Mouse (Mus musculus): ENCODE measurements around the gene Slc2a13. TPM values are rescaled to one million over a fixed set of nuclear protein-coding genes. Genes with fewer than 3 reads are reported as not detected.

Slc2a13 gene
- polyA plus RNA-seq, 1 experiment from 2014 or later, result 1.9 TPM

DNA sequence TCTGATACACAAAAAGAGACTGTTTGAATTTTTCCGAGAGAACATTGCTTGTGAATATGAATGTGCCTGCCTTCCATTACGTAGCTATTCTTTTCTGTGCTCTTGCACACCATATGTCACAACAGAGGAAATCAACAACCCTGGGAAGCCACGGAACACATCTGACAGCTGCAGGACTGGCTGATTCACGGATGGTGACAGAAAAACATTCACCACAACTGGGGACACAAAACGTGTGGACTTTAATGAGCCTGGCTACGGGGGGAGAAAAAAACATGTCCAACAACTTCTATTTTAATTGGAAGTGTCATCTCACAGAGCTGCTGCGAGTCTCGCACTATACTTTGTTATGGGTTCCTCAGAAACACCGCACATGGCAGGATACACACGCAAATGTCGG is 196.0 kb downstream of the Slc2a13 start:
- DNase-seq (ENCODE audit: low spot score), result no peak

DNA sequence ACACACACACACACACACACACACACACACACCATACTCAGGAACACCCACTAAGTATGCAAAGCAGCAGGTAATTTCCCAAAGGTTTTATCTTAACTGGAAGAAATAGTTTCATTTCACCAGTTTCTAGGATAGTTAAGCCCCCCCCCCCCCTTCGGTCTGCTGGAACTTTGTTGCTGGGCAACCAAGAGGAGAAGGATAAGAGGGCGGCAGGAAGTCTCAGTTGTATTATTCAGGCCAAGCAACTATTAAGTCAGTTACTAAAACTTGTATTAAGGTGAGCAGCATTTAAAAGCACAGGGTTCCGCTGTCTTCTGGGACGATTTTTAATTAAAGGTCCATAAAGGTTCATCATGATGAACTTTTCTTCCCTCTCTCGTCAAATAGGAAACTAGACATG is 198.6 kb downstream of the Slc2a13 start:
- DNase-seq (ENCODE audit: low spot score), result no peak

DNA sequence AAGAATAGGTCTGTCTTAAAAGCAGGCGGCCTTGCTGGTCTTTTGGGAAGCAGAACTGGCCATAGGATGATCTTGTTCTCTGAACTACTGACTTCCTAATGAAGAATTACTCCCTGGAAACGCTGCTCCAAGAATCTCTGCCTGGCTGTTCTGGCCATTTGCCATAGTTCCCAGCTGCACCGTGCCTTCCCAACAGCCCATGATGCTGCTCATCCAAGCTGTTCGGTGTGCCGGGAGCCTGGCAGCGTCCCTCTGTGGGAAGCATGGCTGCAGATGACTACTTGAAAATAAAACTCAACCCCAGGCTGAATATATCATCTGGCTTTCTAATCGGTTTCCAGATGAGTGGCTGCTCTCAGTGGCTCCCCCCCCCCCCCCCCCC is 199.9 kb downstream of the Slc2a13 start:
- DNase-seq (ENCODE audit: low spot score), result no peak

DNA sequence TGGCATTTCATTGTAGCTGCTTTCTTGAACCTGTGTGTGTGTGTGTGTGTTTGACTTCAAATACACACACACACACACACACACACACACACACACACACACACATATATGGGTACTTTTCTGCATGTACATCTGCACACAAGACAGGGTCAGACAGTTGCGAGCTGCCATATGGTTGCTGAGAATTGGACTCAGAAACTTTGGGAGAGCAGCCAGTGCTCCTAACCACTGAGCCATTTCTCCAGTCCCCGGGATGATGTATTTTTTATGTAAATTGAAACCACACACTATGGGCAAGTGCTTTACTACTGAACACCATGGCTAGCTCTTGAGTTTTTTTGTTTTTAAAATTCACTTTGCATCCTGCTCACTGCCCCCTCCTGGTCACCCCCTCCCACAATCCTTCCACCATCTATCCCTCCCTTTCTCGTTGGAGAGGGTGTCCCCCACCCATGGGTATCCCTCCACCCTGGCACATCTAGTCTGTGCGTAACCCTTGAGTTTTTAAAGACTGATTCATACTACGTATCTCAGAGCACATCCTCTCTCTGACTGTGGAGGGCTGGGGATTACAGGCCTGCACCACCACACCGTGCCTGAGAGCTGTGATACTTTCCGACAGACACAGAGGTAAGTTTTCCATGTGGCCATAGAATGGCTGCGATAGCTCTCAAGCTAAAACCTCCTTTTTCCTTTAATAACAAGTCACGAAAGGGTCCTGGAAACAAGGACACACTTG is 200.4 kb downstream of the Slc2a13 start:
- no peak for DNase-seq (ENCODE audit: low spot score)

DNA sequence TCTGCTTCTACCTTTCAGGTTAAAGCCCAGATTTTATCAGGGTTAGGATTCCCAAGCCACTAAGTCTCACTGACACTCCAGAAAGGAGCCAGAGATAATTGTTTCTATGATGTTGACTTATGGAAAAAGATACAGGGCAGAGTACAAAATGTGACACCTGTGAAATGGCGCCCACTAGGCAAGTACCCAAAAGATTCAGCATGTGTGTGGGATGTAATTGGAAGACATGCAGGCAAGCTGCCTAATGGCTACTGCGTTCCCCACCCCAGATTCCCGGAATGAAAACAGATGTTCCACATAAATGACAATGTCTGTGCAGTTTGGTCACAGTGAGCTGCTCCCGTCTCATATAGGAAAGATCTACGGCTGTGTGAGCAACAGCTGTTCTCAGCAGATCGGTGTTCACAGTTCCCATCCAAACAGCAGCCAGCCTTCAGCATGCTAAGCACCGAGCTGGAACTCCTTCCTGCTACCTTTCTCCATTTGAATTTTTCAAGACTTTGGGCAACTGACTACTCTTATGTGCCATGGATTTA is 201.1 kb downstream of the Slc2a13 start:
- DNase-seq (ENCODE audit: low spot score), result no peak

DNA sequence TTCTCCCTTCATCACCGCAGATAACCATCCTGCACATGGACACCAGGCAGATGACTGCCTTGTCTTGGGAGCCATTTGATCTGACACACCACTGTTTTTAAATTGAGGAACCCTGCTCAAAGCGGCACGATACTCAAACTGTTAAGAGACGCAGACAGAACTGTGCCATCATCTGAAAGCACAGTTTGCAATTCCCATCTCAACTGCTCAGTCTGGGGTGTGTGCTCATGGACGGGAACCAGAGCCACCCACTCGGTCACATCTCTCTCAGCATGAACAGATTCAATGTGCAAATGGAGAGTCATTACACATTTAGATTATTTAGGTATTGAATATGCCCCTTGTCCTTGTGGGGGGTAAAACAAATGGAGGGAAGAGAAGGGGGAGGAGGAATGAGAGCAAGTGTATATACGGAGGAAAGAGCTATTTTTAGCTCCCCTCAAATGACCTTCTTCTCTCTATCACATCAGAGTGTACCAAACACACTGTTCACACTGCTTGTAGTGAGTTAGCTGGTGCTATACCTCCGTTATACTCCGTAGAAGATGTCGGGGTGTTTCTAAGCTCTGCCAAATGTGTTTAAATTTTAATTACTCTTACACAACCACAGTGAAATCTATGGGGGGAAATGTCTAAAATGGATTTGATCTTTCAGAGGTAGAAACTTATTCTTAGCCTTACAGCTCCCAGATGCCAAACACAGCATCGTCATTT is 203.2 kb downstream of the Slc2a13 start:
- DNase-seq (ENCODE audit: low spot score), result no peak

DNA sequence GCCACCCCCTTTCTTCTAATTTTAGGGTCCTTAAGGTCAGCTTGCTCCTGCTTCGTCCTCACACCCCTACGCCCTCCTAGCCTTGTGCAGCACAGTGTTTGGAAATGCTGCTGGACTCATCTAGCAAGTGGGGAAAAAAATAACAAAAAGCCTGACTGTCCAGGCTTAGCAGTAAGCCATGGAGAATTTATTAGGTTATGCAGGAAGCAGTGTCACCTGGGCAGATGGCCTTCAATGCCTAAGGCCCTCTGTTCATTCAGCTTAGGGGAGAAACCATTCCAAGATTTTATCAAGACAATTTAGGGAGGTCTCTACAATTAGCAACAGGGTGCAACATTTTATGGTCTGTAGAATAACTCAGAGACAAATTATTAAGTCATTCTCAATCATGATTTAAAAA is 212.6 kb downstream of the Slc2a13 start:
- no peak for DNase-seq (ENCODE audit: low spot score)

DNA sequence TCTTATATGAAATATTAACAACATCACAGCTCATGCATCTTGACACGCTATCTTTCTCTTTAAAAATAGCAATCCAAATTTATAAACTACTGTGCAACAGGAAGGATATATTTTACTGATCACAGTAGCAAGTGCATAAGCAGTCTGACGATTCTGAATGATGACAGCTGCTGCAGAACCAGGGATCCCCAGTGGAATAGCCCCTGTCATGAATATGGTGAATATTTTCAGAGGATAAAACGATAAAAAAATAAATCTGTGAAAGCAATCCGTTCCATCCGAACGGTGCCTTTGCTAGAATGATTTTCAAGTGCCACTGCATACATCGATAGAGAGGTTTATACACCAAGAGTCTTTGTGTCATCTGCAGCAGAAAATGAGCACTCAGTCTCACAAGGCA is 222.1 kb downstream of the Slc2a13 start:
- DNase-seq (ENCODE audit: low spot score), result no peak

DNA sequence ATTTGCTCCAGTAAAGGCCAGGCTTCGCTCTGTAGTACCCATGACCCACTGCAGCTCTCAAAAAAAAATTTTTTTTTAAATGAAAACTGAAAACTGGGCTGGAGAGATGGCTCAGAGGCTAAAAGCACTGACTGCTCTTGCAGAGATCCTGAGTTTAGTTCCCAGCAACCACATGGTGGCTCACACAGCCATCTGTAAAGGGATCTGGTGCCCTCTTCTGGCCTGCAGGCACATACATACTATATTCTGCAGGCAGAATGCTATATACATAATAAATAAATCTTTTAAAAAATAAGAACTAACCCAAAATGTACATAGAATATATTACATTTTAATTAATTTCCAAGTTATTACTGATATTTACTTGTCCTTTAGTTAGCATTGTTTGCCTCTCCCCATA is 234.7 kb downstream of the Slc2a13 start:
- no peak for DNase-seq (ENCODE audit: low spot score)

DNA sequence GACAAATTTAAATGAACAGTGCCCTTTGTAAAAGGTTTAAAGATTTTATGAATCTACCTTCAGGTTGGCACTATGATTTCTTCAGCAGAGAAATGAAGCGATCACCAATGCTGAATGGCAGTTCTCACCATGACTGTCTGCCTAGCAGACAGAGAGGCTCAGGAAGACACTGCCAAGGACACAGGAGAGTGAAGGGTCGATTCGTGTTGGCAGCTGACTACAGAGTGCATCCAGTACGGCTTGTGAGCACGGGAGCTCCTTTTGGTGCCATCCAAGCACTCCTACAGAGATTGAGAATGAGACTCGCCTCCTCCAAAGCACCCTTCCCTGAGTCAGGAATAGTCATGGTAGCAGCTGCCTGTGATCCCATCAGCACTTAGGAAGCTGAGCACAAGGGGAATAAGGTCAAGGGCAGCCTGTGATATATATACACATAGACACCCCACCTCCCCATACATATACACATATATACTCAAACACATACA is 238.6 kb downstream of the Slc2a13 start:
- no peak for DNase-seq (ENCODE audit: low spot score)

DNA sequence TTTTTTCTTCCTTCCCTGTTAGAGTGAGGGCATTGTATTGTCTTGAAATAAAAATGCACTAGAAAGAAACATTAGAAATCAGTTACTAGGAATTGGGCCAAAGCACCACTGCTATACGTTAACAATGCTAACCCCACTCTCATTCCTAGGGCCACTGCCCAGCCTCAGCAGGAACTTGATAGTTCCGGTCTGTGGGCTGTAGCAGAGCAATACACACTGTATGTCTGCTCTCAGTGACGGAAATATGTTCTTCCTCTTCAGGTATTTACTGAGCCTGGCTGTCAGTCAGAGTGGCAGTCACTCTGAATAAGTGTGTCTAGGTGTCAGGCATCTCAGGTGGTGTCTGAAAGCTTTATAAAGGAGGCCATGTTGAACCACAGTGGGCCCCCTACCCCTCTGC is 245.3 kb downstream of the Slc2a13 start:
- no peak for DNase-seq (ENCODE audit: low spot score)

DNA sequence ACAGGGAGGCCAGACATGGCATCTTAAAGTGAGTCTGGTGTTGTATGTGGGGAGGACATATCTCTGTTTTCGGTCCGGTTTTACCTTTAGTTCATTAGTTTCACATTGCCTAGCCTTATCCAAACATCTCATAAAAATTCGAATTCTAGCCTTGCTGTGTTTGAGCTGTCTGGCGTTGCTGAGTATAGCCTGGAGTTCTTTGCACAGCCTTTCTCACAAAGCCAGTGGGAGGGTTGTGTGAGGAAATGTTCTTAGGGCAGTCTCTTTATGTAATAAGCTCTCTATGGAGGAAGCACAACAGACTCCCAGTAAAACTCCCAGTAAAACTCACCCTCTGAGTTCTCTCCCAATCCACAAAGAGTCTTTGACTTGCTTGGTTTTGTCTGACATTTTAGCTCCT is 246.0 kb downstream of the Slc2a13 start:
- no peak for DNase-seq (ENCODE audit: low spot score)

DNA sequence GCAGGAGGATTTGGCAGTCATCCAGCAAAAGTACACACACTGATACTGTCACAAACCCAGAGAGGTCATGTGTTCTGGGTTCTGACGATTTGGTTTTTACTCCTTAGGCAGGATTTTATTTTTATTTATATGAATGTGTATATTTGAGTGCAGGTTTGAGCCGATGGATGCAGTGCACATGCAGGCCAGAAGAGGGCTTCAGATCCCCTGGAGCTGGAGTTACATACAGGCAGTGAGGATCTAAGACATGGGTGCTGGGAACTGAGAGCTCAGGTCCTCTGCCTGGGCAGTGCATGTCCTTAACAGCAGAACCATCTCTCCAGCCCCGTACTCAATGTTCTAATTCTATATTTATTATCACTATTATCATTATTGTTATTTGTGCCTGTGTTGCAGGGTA is 253.7 kb downstream of the Slc2a13 start:
- no peak for DNase-seq (ENCODE audit: low spot score)

DNA sequence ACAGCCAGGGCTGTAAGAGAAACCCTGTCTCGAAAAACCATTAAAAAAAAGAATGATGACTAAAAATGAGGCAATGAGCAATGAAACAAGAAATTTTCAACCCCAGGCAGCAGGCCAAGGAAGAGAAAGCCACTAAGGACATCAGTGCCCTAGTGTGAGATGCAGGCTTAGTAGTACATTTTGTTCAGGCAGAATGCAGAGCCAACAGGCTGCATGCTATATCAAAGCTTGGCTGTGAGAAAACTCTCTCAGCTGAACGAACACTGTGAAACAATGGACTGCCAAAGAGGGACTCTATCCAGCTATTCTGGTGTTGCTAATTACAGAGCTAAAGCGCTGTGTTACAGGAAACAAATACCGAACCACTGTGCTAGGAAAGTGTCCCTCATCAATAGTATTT is 256.1 kb downstream of the Slc2a13 start:
- DNase-seq (ENCODE audit: low spot score), result no peak

DNA sequence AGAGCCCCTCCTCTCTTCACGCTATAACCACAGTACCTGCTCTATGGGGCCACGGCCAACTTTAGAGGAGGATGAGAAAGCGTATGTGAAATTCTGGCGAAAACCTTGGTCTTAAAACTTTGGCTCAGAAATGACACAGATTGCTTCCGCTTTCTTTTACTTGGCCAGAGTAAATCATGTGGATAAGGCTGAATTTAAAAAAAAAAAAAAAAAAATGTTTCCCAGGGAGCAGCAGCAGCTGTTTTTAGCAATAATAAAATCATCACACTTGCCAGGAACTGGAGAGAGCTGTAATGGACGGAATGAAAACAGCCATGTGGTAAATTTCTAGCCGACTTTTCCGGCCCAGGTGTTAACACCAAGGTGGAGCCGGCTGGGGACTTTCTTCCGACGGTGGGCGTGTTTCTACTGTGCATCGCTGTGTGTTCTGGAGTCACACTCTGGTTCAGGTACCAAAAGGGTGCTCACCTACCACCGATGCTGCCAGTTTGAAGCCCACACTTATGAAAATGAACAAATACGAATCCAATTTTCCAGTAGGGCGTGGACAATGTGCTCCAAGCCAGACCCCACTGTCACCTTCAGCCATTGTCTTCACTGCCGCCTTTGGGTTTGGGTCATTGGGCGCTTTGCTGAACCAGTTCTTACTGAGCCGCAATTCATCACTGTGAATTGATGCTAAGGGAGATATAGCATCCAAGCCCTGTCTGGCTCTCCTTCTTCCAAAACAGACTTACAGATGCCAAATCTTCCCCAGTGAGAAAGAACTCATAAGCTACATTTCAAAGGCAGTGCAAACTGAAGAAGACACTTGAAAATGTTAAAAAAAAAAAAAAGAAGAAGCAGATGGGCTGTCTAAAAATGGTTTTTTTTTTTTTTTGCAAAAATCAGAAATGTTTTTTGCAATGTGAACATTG is 258.4 kb downstream of the Slc2a13 start:
- no peak for DNase-seq (ENCODE audit: low spot score)

DNA sequence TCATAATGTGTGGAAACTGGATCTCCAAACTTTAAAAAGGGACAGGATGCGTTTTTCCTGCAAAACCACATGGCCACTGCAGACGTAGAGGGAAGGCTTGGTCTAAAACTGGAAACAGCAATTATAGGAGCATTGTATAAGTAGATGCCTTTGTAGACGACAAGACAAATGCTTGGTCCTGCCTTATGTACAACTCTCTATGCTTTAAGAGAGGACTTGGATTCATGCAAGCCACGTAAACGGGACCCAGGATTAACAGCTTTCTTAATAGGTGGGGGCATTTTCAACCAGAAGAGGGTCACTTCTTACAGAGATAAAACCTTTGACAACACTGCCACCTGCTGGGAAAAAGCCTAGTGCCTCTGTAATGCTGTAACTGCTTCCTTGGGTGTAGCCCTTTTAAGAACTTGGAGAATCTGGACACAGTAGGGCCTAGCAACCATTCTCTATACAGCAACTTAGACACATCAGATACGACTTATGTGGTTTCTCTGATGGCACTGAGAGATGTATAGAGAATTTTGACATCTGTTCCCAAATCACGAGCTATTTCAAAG is 268.7 kb downstream of the Slc2a13 start:
- peak; percentile 17 for DNase-seq (ENCODE audit: low spot score)

DNA sequence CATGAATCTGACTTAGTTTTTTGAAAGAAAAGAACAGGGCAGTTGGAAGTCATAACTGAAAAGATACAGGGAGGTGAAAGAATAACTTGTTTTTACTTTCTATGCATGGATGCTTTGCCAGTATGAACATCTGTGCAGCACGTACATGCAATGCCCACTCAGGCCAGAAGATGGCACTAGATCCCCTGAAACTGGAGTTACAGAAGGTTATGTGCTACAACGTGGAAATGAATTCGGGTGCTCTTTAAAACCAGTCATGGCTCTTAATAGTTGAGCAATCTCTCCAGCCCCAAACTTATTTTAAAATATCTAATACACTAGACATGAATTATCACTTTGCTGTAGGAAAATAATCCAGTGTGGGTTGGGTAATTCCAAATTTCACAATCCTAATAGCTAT is 271.7 kb downstream of the Slc2a13 start:
- DNase-seq (ENCODE audit: low spot score), result peak; percentile 29

DNA sequence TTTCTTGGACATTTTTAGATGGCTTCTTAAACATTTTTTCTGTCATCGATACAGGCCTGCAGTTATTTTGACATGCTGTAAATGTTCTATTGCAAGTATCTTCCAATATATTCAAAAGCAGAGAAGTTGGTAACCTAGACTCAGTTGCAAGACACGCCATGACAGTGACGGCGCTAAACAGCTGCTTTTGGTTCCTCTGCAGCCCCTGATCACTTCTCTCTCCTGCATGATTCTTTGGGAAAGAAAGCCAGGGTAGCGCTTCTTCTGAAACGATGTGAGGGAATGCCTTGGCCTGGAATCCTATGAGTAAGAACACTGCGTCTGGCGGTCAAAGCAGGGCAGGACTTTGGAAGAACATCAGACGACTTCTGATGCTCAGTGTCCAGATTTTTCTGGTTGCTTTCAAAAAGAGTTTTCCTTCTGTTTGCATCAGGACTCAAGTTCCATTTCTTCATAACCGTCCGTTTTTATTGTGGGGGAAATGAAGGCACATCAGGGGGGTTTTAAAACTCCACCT is 273.7 kb downstream of the Slc2a13 start:
- no peak for DNase-seq (ENCODE audit: low spot score)

DNA sequence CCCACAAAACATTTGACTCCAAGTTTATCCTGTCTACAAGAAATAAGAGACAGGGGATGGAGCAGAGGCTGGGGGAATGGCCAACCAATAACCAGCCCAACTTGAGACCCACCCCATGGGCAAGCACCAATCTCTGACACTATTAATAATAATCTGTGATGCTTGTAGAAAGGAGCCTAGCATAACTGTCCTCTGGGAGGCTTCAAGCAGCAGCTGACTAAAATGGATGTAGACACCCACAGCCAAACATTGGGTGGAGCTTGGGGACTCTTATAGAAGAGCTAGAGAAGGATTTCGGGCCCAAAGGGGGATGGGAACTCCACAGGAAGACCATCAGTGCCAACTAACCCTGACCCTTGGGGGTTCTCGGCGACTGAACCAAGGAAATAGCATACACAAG is 289.6 kb downstream of the Slc2a13 start:
- no peak for DNase-seq (ENCODE audit: low spot score)

DNA sequence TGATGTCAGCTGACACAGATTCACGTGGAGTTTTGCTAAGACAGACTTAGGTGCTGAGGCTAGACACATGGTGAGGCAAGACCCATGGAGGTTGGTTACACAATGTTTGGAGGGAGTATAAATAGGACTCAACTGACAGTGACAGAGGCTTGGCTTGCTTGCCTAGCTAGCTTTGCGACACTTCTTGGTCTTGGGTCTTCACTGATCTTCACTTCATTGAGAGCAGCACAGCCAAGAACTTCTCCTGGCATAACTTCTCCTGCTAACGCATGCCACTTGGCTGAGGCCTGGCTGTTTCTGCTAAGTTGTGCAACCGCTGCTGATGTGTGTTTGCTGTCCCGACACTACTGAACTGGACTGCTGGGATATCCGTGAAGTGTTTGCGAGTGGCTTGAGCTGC is 290.2 kb downstream of the Slc2a13 start:
- DNase-seq (ENCODE audit: low spot score), result no peak

DNA sequence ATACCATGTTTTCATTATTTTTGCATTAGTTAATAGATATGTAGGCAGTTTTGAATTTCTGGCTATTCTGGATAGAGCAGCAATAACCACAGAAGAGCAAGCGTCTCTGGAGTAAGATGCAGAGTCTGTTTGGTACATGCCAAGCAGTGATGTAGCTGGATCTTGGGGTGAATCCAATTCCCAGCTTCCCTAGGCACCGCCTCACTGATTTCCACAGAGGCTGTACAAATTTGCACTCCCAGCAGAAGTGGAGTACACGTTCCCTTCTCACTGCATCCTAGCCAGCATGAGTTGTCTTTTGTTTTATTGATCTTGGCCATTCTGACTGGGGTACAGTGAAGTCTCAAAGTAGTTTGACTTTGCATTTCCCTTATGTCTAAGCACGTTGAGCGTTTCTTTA is 291.5 kb downstream of the Slc2a13 start:
- DNase-seq (ENCODE audit: low spot score), result no peak

All from thymus, postnatal 0 days (tissue).